Mouse (Mus musculus): Measurements from ENCODE around the gene Rbm48.

DNA sequence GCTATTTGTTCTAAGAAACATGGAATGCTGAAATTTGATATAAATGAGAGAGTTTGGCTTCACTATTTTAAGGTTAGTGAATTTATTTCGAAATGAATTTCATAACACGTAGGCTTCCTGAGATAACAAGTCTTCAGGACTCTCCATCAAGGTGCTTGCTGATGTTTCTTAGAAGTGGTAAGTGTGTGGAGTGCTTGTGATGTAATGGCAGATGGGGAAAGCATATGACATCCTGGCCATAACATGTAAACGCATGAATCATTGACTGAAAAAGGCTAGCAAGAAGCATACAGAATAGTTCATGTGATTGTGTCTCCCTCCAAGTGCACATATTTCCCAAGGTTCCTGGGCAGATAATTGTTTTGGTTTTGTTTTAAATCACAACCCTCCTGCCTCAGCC lies 4.4 kb upstream of the Rbm48 start:
- TF ChIP-seq CTCF (IDR thresholded peaks at IDR 0.05; ENCODE audit: low read depth, low read length) (no peak), POLR2A (IDR thresholded peaks at IDR 0.05; ENCODE audit: extremely low read depth, insufficient read depth, low read length) (no peak)

Measured in liver, adult 2 months (tissue).